Mouse (Mus musculus): ENCODE measurements around the gene Olfr1015.

DNA sequence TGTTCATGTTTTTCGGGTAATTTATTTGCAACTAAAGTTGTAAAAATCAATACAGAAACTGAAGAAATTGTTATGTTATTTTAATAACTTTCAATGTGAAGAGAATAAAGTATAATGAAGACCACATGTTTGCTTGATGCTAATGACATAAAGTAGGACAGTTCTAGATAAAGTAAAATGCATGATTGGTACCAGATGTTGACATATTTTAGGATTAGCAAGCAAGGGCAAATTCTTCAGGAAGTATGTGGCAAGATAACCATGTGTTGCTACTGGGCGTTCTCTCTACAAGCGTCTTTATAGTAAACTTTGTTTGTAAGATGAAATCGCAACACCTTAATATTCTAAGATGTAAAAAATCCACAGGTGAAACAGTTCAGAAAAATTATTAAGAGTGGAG, 22.7 kb downstream of the Olfr1015 start:
- TF ChIP-seq POLR2A (IDR thresholded peaks at IDR 0.05; ENCODE audit: borderline replicate concordance, low read depth, low read length) = no peak
- TF ChIP-seq CTCF (IDR thresholded peaks at IDR 0.05; ENCODE audit: low read depth, low read length) = no peak

Data from bone marrow macrophage, adult 2 months (primary cell).